Comparison of ENCODE assay signal across 22 mouse cellular contexts in the genomic region with DNA sequence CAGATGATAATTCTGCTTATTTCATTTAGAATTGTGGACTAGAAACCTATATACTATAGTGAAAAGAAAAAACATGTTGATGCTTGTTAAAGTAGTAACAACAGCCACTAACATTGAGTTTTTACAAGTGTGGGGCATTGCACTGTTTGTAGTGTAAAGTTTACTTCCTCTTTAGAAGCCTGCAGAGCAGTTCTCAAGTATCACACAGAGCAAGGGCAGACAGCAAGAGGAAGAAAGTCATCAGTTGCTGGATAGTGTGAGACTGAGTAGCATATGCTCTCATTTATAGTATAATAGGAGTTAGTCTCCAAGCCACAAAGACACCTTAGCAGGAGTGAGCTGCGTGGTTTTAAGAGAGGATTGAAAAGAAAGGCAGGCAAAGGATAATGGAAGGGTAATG.
DNase-seq lines count a peak whose midpoint lies in the region; ATAC-seq and TF ChIP-seq lines count a peak whose summit lies in the region.
"Had no signal": no experiment of that assay in that cellular context is flagged by ENCODE, and none has a peak within 500 bp of the region (broad histone marks: within the 10 kb centered on the region; RNA-seq: fewer than 3 reads in every experiment).

No protein-coding gene starts in this region.

- H3K4me3 ChIP-seq in cerebellum, adult 2 months (replicated peaks; ENCODE audit: insufficient read depth, low read depth, low read length) = no peak overlapping the region
- H3K4me3 ChIP-seq: embryonic facial prominence, embryonic 15.5 days; forebrain, embryonic 15.5 days; heart, embryonic 12.5 days; hindbrain, embryonic 12.5 days had no signal

- no peak overlapping the region for H3K27ac ChIP-seq in cerebellum, adult 2 months (ENCODE audit: insufficient read depth, low read length)
- H3K27ac ChIP-seq: embryonic facial prominence, embryonic 15.5 days; forebrain, embryonic 15.5 days; hindbrain, embryonic 12.5 days had no signal

- no peak for TF ChIP-seq CTCF in cerebellum, adult 2 months (IDR thresholded peaks at IDR 0.05; ENCODE audit: borderline replicate concordance, insufficient read depth, low read depth, low read length)

- DNase-seq in 416B (ENCODE audit: low read depth) (peak; percentile 32), A20 (ENCODE audit: low read depth, low spot score) (peak; percentile 52), MEL-GATA-1-ER (ENCODE audit: extremely low read depth, low read depth) (peak; percentile 26)
- no peak for DNase-seq in kidney, postnatal 4 days
- DNase-seq in kidney, postnatal 14 days = no peak
- DNase-seq in cerebellum, adult 2 months = no peak
- DNase-seq: adrenal gland, postnatal 25 days; cerebellum, adult 18-20 months; cerebellum, postnatal 10 days; embryo, embryonic 11 days; gastrocnemius, postnatal 10 days; heart, postnatal 36 days had no signal

- WGBS in cerebellum, adult 2 months = 90% methylated on average over 1 of the region's 1 CpGs

- no peaks in the 10 kb centered on the region for H3K4me1 ChIP-seq in cerebellum, adult 2 months (ENCODE audit: control insufficient read depth, insufficient read depth, low read length)
- H3K4me1 ChIP-seq: embryonic facial prominence, embryonic 15.5 days; forebrain, embryonic 15.5 days; hindbrain, embryonic 12.5 days had no signal

- ATAC-seq in megakaryocyte, adult 5-6 weeks (ENCODE audit: poor library complexity, severe bottlenecking) = peak; percentile 43; the same call in 1 of the 2 replicates
- ATAC-seq in erythroblast, adult 5-6 weeks (replicated peaks; ENCODE audit: low FRiP score, poor library complexity, severe bottlenecking) = no peak
- ATAC-seq: activated CD4-positive, CD25-positive, alpha-beta regulatory T cell, adult 4 months; forebrain, embryonic 15.5 days; hindbrain, embryonic 16.5 days; inflammation-experienced regulatory T-cells, adult 6 months; Patski had no signal

- TF ChIP-seq POLR2A in cerebellum, adult 2 months (IDR thresholded peaks at IDR 0.05; ENCODE audit: borderline replicate concordance, insufficient read depth, low read length) = no peak

- no peaks in the 10 kb centered on the region for H3K27me3 ChIP-seq in cerebellum, adult 2 months (ENCODE audit: control insufficient read depth, insufficient read depth, low read length)
- H3K27me3 ChIP-seq: embryonic facial prominence, embryonic 15.5 days; forebrain, embryonic 15.5 days; heart, embryonic 12.5 days; hindbrain, embryonic 12.5 days; Patski had no signal

Comparison
In these comparisons a context has a peak if more than half of its experiments do, and no peak if none do; other contexts are left out.
1. DNase-seq: peak in 416B (single experiment), A20 (single experiment) and MEL-GATA-1-ER (single experiment); none in kidney, postnatal 4 days (0 of 2), kidney, postnatal 14 days (single experiment) and cerebellum, adult 2 months (0 of 2).